Mouse (Mus musculus): ENCODE results near the gene G6pc2.

Gene G6pc2

DNA sequence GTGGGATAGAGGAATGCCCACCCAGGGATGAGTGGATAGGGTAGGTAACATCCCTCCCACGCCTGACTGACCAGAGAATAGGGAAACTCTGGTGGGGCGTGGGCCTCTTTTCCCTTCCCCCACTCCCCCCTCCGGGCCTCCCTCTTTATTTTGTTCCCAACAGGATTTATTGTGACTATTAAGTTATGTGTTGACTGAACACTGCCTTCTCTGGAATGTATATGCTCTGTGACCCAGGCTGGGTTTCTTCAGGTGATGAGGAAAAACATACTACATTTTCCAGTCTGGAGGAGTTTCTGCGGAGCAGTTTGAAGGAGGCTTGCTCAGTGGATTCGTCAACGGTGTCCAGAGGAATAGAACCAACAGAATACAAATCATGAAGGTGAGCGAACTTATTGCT, at the start of gene G6pc2:
TSS of gene G6pc2 (plus strand) at position 301 of the 400 bp plus-strand sequence.
- no peak for DNase-seq (ENCODE audit: low read depth, low spot score)

DNA sequence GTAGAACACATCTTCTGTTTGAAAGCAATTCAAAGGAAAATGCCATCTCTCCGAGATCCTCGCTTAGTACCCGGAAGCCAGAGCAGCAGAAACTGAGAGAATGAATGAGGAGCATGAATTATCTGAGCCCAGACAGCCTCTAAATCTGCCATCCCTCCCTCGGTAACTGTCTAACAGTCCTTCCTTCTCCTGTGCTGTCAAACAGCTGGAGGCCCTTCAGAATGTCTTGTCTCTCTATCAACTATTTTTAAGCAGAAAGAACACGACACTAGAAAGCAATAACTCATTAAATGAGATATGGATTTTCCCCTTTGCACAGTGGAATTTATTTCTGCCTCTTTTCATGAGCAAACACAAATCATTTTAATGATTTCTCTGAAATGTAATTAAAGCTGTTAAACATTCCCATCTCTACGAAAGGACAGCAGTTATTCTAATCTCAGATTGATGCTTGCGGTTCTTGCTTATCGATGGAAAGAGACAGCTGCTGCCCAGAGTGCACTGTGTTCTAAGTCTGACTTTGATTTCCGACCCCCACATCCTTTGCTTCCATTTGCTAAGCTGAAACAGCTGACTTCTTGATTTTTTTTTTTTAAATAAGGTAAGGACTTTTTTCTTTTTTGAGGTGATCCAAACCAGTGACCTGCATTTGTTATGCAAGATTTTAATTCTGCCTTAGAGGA, 40.3 kb upstream of the G6pc2 start:
- no peak for DNase-seq (ENCODE audit: low read depth, low spot score)

DNA sequence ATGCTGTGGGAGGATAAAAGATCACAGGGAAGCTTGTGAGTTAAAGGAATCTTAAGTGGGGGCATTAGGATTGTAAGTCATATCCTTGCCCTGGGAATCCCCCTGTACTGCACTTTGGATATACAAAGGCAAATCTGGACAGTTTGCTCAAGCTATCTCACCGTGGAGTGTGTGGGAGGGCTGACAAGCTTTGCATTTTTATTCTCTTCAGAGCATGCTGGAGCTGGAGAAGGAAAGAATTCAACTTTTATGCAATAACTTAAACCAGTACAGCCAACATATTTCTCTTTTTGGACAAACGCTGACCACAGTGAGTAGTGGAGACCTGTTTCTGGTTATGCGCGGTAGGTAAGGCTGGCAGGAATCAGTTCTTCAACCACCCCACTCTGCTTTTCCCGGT, 35.6 kb upstream of the G6pc2 start:
- DNase-seq (ENCODE audit: low read depth, low spot score) = no peak

DNA sequence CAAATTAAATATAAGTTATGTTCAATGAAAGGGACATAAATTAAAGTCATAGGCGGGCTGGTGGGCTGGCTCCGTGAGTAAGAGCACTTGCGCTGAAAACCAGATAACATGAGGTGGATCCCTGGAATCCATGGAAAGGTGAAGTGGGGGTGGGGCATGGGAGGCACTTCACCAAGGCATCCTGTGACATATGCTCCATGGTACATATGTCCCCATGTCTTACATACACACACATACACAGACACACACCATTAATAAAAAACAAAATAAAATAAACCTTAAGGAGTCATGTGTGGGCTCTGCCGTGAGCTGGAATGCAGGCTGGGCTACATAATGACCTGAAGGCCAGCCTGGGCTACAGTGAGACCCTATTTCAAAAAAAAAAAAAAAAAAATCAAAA, 31.2 kb upstream of the G6pc2 start:
- DNase-seq (ENCODE audit: low read depth, low spot score) = no peak

DNA sequence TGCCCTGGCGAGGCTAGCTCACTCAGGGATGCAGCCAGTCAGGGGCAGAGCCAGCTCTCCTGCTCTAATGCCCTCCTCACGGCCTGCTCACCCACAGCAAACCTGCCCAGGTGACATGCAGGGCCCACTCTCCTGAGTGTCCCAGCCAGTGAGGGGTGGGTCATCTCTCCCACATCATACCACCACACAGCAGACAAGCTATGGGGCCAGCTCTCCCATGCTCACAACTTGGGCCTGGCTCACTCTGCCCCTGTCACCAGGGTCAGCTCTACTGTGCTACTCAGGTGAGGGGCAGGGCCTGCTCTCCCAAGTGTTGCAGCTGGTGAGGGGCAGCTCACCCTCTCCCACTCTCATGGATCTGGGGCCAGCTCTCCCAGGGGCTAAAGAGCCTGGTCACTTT, 22.9 kb upstream of the G6pc2 start:
- DNase-seq (ENCODE audit: low read depth, low spot score) = no peak

DNA sequence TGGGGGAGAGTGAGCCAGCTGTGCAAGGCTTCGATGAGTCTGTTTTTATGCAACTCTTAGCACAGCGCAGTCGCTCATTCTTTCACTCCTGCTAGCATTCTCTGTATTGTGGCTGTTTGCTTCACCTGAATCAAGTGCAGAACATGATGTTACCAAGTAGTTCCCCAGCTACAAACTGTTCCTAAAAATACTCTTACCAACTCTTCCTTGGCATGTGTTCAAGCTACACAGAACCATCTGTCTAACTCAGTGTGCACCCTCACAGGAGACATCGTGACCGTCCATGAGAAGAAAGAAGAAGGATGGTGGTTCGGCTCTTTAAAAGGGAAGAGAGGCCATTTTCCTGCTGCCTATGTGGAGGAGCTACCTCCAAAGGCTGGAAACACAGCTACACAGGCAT, 22.1 kb upstream of the G6pc2 start:
- DNase-seq (ENCODE audit: low read depth, low spot score) = no peak

DNA sequence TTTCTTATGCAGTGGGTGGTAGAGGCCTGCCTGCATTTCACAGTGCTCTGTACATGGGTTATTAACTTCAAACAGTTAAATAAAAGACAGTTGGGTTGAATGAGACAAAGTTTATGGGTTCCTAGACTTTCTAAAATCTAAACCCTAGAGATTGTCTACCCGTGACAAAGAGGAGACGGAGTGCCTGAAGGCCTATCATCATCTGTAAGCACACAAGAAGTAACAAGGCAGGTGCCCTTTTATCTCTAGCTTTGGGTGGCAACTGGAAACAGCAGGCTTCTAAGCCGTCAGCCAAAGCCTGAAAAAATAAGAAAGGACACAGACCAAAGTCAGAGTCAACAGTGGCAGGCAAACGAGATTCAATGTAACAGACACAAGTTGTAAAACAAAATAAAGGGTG, 21.7 kb upstream of the G6pc2 start:
- no peak for DNase-seq (ENCODE audit: low read depth, low spot score)

DNA sequence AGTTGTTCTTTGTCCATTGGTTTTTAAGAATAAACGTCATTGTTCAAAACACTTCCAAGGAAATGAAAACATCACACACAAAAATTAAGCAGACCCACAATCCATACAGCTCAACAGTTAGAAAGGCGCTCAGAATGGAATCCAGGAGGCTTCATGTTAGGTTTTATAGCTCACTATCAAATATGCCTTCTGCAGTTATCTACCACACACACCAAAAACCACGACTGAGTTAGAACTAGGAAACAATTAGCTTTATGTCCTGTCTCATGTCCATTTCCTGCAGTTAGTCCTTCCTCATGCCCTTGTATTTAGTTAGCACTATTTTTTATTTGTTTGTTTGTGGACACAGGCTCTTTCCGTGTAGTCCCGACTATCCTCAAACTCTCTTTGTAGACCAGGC, 19.8 kb upstream of the G6pc2 start:
- no peak for DNase-seq (ENCODE audit: low read depth, low spot score)

DNA sequence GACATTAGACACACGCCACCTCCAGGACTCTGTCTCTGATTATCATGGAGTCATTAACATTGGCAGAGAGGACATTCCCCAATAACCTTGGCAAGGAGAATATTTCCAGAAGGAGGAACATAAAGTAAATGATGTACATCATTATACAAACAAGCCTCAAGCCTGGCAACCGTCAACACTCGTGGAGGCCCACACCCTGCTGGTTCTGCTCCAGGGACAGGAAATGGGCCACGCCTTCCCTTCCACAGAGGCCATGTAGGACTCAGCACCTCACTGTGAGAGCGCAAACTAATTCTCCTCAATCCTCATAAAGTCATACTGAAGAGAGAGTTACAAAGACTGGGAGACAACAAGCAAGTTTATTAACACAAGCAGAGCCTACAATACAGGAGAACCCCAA, 17.3 kb upstream of the G6pc2 start:
- DNase-seq (ENCODE audit: low read depth, low spot score) = no peak

DNA sequence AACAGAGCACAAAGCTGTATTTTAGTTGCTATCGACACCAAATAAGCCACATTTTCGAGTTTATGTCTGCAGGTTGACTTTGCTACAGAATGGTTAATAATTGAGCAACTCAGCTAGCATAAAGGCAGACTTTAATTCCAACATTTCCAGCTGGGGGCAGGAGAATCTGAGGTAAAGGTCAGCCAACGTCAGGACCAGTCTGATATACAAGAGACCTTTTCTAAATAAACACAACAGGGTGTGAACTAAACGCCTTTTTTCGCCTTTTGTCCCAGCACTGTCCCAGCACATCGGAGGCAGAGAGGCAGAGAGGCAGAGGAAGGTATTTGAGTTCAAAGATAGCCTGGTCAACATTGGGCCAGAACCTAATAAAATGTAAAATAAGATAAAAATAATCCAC, 5.7 kb upstream of the G6pc2 start:
- DNase-seq (ENCODE audit: low read depth, low spot score) = no peak

DNA sequence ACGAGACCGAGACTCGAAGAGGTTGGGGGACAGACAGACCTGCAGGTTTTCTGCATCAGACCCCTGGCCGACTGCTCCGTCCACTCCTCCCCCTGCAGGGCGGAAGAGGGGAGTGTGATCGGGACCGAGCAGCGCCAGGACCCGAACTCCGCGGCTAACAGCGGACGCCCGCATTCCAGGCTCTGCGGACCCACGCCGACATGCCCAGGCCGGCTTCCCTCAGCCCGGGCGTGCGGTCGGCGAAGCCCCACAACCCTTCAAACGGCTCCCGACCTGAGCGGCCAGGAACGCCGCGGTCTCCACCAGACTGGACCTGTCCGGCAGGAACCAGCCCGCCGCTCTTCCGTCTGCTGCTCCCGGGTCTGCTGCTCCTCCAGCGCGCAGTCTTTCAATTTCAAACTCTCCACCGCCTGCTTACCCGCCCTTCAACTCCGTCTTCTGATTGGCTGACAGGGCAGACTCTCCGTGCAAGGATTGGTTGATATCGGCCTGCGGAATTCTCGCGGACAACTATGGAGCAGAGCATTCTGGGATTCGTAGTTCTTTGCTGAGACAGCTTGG, 5.0 kb upstream of the G6pc2 start, which contains the start of gene Spc25:
TSS of gene Spc25 (minus strand) at position 404 of the 561 bp plus-strand sequence.
- peak; percentile 86 for DNase-seq (ENCODE audit: low read depth, low spot score)

DNA sequence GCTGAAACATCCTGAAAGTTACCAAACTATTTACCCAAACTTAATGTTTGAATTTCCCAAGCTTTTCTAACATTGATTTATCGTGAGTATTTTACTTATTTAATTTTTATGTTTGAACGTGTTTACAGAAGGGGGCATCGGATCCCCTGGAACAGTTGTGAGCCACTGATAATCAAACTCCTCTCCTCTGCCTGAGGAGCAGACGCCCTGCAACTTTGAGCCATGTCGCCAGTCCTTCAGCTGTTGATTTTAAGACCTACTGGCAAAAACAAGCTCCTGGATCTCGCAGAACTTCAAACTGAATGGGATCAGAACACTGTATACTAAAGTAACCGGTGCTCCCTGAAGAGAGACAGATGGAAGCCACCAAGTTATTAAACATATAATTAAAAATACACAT, 4.3 kb upstream of the G6pc2 start:
- no peak for DNase-seq (ENCODE audit: low read depth, low spot score)

DNA sequence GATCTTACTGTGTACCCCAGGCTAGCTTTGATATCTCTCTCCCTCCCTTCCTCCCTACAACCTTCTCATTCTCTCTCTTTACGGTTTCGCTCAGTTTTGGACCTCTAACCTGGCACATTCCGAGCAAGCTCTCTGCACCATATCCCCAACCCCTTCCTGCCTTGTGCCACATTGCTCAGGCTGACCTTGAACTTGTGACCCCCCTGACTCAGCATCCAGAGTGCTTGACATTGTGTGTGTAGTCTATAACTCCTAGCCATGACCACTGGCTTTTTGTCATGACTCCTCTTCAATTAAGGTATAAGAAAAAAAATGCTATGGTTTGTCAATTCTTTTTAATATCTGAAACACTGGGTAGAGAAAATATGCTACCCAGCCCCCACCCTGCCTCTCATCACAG, 1.2 kb upstream of the G6pc2 start:
- DNase-seq (ENCODE audit: low read depth, low spot score) = no peak

DNA sequence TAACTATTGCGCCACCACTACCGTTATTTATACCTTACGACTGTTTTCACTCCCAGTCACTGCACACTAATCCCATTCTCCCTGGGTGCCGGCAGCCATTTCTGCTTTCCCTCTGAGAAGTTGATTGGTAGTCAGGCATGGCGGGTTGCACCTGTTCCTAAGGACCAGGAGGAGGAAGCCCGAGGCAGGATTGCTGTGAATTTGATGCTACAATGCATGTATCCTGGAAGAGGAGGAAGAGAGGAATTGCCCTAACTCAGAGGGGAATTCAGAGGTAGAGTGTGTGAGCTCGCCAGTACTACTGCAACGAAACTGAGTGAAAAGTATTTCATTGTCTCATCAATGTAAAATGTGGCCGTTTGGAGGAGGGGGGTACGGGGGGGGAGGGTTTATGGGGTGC, 1.8 kb downstream of the G6pc2 start:
- DNase-seq (ENCODE audit: low read depth, low spot score) = no peak

DNA sequence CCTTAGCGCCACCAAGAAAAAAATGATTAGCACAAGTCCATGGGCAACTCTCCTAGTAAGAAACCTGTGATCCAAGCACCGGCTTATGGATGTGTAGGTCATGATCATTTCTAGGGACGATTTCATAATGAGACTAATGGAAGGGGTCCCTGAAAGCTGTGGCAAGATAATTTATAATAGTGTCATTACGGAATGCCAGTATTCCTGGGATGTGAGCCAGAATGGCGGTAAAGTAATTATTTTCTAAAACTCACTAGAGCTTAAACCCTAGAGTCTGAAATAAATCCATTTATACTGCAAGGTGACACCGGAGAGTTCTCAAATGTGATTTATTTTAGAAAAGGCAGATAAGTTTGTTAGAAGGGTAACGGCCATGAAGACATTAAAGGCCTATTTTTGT, 4.4 kb downstream of the G6pc2 start:
- DNase-seq (ENCODE audit: low read depth, low spot score) = no peak

DNA sequence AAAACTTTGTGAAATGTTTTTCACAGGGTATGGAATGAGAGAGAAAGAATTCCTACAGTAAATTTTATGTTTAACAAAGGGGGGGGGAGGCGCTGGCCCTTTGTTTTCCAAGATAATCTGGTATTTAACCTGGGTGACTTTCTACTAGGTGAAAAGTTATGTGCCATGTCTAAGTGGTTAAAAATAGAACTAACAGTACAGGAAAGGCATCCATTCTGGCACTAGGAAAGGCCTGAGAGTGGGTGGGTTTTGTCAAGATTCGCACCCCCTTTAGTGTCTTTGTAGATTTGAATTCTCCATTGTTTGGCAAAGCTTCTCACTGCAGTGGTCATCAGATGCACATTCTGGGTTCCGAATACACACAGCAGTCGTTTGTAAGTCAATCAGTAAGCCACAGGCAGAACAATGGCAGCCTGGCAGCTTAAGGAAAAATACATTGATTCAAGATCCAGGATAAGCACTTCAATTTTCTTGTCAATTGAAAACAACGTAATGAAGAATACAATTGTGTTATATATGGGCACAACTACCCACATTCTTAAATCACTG, 11.1 kb downstream of the G6pc2 start:
- no peak for DNase-seq (ENCODE audit: low read depth, low spot score)

DNA sequence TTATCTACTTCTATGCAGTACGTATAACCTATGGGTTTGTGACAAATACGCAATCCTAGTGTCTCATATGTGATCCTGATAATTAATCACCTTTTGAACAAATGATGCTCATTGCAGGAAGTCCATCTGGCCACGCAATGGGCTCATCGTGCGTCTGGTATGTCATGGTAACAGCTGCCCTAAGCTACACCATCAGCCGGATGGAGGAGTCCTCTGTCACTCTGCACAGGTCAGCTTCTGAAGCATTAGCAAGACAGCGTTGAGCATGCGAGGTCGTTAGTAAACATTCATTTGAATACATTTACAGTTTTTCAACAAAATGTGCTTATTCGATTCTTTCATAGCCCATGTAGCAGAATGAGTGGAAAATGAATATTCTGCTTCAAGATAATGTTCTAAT, 11.9 kb downstream of the G6pc2 start:
- no peak for DNase-seq (ENCODE audit: low read depth, low spot score)

DNA sequence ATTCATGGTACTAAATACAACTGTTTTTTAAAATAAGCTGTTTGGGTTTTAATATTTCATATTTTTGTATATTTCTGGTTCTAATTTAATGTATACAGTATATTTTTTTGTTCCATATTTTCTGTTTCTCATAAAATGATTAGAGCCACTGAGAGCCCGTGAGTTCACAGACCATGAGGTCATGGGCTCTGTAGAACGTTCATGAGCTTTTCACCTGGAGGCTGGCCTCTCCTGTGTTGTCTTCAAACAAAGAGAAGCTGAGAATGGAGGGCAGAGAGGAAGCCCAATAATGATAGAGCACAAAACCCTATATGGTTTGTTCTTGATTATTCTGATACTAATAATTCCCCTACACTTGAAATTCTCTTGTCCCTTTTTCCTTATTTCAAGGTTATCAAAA, 13.9 kb downstream of the G6pc2 start:
- DNase-seq (ENCODE audit: low read depth, low spot score) = no peak

DNA sequence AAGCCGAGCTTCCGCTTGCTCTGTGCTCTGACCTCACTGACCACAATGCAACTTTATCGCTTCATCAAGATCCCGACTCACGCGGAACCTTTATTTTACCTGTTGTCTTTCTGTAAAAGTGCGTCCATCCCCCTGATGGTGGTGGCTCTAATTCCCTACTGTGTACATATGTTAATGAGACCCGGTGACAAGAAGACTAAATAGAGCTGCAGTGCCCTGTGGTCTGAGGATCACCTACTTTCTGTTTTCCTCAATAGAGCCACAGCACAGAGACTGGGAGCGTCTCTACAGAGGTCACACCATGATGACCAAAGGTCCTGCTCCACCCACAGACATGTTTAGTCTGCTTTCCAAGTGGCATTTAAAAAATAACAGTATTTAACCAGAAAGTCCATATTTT, 16.0 kb downstream of the G6pc2 start:
- no peak for DNase-seq (ENCODE audit: low read depth, low spot score)

DNA sequence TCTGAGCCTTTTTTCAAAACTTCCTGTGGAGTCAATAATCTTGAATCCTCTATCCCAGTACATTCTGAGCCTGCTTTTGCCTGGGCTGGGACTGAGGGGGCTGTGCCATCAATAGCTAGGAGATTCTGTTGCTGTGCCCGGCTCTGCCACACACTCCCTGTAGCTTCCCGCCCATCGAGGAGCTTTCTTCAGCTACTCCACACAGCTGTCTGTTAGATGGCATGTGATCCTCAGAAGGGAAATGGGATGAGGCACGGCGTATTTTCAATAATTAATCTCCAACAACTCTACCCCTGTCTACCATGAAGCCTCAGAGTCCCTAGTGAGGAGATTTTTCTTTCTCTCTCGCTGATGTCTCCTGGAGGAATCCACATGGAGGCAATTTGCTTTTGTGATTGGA, 17.8 kb downstream of the G6pc2 start:
- no peak for DNase-seq (ENCODE audit: low read depth, low spot score)

DNA sequence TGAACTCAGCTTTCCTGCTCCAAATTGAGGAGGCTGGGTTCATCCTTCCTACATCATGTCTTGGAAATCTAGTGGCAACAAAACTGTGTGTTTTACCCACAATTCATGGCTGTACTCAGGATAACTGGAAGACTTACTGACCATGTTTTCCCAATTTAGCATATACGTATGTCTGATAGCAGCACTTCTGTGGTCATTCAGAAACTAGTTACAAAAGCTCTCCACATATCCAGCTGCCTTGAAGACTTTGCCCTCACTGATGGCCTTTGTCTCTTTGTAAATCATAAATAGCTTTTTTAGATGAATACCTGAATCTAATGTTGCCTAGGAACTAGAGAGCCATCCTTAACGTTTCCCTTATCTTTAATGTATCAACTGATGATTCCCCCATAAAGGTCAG, 19.3 kb downstream of the G6pc2 start:
- DNase-seq (ENCODE audit: low read depth, low spot score) = no peak

DNA sequence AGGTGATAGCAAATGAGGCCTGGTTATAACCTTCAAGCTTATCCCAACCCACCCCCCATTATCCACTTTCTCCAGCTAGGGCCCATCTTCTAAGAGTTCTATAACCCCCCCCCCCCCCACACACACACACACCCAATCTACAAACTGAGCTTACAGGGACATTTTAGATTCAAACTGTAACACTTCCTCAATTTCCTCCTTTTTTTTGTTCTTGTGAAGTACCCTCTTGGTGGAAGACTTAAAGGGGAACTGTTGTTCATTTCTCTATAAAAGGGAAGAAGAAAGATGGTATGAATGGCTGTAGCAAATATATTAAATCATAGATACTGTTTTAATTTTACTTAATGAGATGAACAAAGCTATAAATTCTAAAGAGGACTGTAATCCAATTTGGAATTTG, 21.2 kb downstream of the G6pc2 start:
- no peak for DNase-seq (ENCODE audit: low read depth, low spot score)

DNA sequence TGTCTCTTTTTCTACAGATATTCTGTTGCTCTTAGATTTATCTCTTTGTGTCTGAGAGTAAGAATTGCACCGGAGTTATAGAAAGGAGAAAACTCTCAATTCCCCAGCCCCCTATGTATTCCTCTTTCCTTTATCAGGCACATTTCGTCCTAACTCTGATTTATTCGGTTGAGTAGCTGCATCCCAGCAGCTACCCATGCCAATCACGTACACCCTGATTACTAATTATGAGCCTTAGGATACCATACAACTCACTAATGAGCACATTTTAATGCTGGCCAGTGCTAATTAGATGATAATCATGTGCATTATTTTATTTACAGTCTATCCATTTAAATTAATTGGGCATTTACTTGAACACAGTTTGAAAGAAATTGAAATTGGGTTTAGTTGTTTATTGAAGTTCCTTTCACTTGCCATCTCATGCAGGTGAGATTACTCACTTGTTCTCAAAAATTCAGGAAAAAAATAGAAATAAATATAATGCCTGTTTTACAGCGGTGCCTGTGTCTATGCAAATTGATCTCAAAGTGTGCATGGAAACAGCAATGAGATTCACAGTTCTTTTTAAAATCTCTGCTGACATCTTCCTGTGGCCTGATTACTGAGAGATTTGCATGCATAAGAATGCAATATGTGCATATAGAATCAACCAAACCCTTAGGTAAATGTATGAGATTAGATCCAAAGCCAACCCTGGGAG, 24.3 kb downstream of the G6pc2 start:
- no peak for DNase-seq (ENCODE audit: low read depth, low spot score)

Measured in WW6 (cell line).